Mouse (Mus musculus): ENCODE data around the gene Crabp2. TPM values are rescaled to one million over a fixed set of nuclear protein-coding genes. Genes with fewer than 3 reads are reported as not detected.

The Crabp2 gene
- polyA plus RNA-seq, 1 experiment: 67.6 TPM

DNA sequence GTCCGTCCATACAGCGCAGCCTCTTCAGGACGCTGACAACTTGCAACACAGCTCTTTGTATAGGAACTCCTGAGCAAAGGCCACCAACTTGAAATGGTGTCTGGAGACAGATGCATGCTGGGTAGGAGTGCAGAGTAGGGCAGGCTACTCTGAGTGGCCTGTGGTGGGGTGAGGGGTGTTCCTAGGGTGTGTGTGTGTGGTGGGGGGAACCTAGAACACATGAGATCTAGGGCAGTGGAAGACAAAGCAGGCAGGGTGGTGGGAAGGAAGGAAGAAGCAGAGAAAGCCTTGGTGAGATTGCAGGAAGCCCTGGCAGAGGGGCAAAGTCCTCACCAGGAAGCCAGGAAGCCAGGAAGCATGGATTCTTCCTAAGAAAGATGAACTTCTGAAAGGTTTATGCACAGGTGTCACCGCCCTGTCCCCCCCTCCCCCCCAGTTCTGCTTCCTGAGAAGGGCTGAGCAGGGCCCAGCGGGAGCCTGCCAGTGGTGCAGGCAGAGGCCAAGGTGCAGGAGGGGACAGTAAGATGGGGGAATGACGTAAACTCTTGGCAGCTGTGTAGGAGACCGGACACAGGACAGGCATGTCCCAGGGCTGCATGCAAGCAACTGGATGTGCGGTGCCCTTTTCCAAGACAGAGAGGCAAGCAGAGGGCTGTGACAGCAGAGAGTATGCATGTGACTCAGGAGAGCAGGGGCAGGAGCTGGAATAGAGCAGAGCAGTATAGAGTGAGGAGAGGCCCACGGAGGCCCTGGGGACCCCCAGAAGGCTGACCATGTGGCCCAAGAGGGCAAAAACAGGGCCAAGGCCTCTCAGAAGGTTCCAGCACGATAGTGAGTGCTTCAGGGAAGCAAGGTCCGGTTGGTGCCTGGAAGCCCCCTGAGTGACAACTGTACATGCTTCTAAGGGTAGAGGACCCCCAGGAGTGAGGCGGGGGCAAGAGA lies 33.7 kb downstream of the Crabp2 start:
- no peak overlapping the region for H3K4me3 ChIP-seq
- peak overlapping the region; percentile 79 for H3K4me2 ChIP-seq (ENCODE audit: low read depth)
- H3K27me3 ChIP-seq (ENCODE audit: control insufficient read depth, insufficient read depth, insufficient read length): no peaks in the 10 kb centered on the region
- no peak overlapping the region for H3ac ChIP-seq (ENCODE audit: control insufficient read depth, insufficient read length)
- peaks cover 3% of the 10 kb centered on the region for H3K79me2 ChIP-seq (ENCODE audit: control insufficient read depth, insufficient read depth)
- no peak for TF ChIP-seq TCF12 (IDR thresholded peaks at IDR 0.05; ENCODE audit: insufficient read depth, poor library complexity, severe bottlenecking)
- TF ChIP-seq MAX (IDR thresholded peaks at IDR 0.05; ENCODE audit: low read depth): no peak
- TF ChIP-seq MYOD1 (IDR thresholded peaks at IDR 0.05; ENCODE audit: control insufficient read depth in 1 of 3, insufficient read length in 2 of 3, low read depth in 2 of 3): peak in 1 of 3 experiments; percentile 48
- no peak for TF ChIP-seq CEBPB (IDR thresholded peaks at IDR 0.05; ENCODE audit: insufficient read depth, poor library complexity, severe bottlenecking)
- TF ChIP-seq TCF3 (IDR thresholded peaks at IDR 0.05; ENCODE audit: insufficient read length, low read depth): no peak
- TF ChIP-seq SRF (IDR thresholded peaks at IDR 0.05; ENCODE audit: control insufficient read depth, insufficient read length, low read depth): no peak
- TF ChIP-seq USF1 (IDR thresholded peaks at IDR 0.05; ENCODE audit: low read depth): no peak
- no peak for TF ChIP-seq E2F4 (IDR thresholded peaks at IDR 0.05; ENCODE audit: insufficient read depth)
- peak in 2 of 3 experiments; percentile 16 to 58 for TF ChIP-seq MYOG (IDR thresholded peaks at IDR 0.05; ENCODE audit: control insufficient read depth in 1 of 3, insufficient read depth in 1 of 3, insufficient read length in 2 of 3, low read depth in 2 of 3)
- TF ChIP-seq REST (IDR thresholded peaks at IDR 0.05; ENCODE audit: insufficient read depth, insufficient read length): no peak
- peak; percentile 39 for TF ChIP-seq POLR2A (IDR thresholded peaks at IDR 0.05; ENCODE audit: insufficient read length, low read depth)
- peak; percentile 87 for TF ChIP-seq POLR2AphosphoS2 (IDR thresholded peaks at IDR 0.05; ENCODE audit: insufficient read length, low read depth)
- peaks cover 9% of the 10 kb centered on the region for H3K36me3 ChIP-seq (ENCODE audit: control insufficient read depth, insufficient read depth)

DNA sequence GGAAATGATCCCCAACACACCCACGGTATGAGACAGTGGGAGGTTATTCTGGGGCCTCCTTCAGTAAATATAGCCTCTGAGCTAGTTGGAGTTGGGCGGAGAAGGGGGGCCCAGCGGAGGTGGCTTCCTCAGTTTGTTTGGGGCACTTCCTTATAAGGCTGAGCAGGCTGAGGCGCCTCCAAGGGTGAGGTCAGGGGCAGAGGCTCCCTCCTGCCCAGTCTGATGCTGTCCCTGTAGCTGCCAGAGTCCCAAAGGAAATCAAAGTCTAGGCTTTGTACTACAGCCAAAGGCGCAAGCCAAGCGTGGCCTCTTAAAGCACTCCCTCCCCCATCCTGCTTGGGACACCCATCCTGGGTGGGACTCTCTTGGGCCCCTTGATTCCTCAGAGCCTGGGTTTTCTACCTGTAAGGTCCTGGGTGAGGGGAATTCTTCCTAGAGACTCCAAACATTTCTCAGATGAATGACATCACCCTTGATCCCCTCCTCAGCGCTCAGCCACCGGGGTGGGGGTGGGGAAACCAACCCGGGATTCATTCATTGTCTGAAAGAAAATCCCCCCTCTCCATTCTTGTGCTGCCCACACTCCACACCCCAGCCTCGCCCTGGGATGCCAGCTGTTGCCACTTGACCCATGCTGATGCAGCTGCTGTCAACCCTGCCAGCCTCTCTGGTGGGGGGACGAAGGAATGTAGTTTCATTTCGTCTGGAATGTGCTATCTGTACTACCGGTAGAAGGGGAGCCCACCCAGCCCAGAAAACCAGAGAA lies 34.6 kb downstream of the Crabp2 start:
- TF ChIP-seq E2F4 (IDR thresholded peaks at IDR 0.05; ENCODE audit: insufficient read depth) (no peak), TCF3 (IDR thresholded peaks at IDR 0.05; ENCODE audit: insufficient read length, low read depth) (peak; percentile 93), TCF12 (IDR thresholded peaks at IDR 0.05; ENCODE audit: insufficient read depth, poor library complexity, severe bottlenecking) (peak; percentile 86), MAX (IDR thresholded peaks at IDR 0.05; ENCODE audit: low read depth) (no peak), SRF (IDR thresholded peaks at IDR 0.05; ENCODE audit: control insufficient read depth, insufficient read length, low read depth) (peak; percentile 96), MYOG (IDR thresholded peaks at IDR 0.05; ENCODE audit: control insufficient read depth in 1 of 3, insufficient read depth in 1 of 3, insufficient read length in 2 of 3, low read depth in 2 of 3) (peak; percentile 84 to 93 (median 93)), MYOD1 (IDR thresholded peaks at IDR 0.05; ENCODE audit: control insufficient read depth in 1 of 3, insufficient read length in 2 of 3, low read depth in 2 of 3) (peak in 2 of 3 experiments; percentile 93 to 94), REST (IDR thresholded peaks at IDR 0.05; ENCODE audit: insufficient read depth, insufficient read length) (no peak), POLR2AphosphoS2 (IDR thresholded peaks at IDR 0.05; ENCODE audit: insufficient read length, low read depth) (peak; percentile 71), POLR2A (IDR thresholded peaks at IDR 0.05; ENCODE audit: insufficient read length, low read depth) (peak; percentile 37), CEBPB (IDR thresholded peaks at IDR 0.05; ENCODE audit: insufficient read depth, poor library complexity, severe bottlenecking) (no peak), USF1 (IDR thresholded peaks at IDR 0.05; ENCODE audit: low read depth) (no peak)
- Histone ChIP-seq H3K27me3 (ENCODE audit: control insufficient read depth, insufficient read depth, insufficient read length) (no peaks in the 10 kb centered on the region), H3K4me2 (ENCODE audit: low read depth) (peak overlapping the region; percentile 86), H3K79me2 (ENCODE audit: control insufficient read depth, insufficient read depth) (no peaks in the 10 kb centered on the region), H3K36me3 (ENCODE audit: control insufficient read depth, insufficient read depth) (peaks cover under 1% of the 10 kb centered on the region), H3K4me3 (peak overlapping the region; percentile 16), H3ac (ENCODE audit: control insufficient read depth, insufficient read length) (no peak overlapping the region)

DNA sequence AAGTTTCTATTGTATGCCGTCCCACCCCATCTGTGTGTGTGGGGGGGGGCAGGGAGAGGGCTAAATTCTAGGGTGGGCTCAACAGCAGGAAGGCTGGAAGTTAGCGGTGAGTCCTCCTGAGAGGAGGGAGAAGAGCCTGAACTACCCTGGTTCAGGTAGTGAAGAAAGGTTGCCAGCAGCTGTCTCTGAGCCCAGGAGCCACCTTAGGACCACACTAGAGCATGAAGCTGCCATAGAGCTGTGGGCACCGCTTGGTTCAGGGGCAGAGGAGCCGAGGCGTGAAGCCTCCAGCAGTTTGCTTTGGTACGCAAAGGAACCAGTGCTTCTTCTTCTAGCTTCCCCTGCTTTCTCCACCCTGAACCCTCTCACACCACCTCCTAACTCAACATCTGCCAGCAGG lies 35.2 kb downstream of the Crabp2 start:
- Histone ChIP-seq H3K79me2 (ENCODE audit: control insufficient read depth, insufficient read depth) (no peaks in the 10 kb centered on the region), H3ac (ENCODE audit: control insufficient read depth, insufficient read length) (no peak overlapping the region), H3K4me2 (ENCODE audit: low read depth) (peak overlapping the region; percentile 86), H3K4me3 (peak overlapping the region; percentile 16), H3K36me3 (ENCODE audit: control insufficient read depth, insufficient read depth) (no peaks in the 10 kb centered on the region), H3K27me3 (ENCODE audit: control insufficient read depth, insufficient read depth, insufficient read length) (no peaks in the 10 kb centered on the region)
- TF ChIP-seq MYOD1 (IDR thresholded peaks at IDR 0.05; ENCODE audit: control insufficient read depth in 1 of 3, insufficient read length in 2 of 3, low read depth in 2 of 3) (peak in 1 of 3 experiments; percentile 2), USF1 (IDR thresholded peaks at IDR 0.05; ENCODE audit: low read depth) (no peak)

DNA sequence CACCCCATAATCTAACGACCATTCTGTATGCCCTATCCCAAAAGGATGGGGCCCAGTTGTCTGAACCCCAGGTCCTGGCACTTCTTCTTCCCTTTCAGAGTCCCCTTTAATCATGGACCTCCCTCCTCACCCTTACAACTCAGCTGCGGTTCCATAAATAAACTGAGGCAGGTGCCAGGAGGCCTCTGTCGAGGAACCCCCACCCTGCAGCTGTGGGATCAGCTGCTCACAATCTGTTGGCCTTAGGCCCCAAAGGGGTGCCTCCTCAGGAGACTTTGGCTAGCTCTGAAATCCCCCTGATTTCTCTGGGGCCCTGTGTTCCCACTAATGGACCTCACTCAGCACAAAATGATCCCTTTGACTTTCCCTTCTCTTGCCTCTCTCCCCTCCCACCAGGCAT lies 35.6 kb downstream of the Crabp2 start:
- H3K79me2 ChIP-seq (ENCODE audit: control insufficient read depth, insufficient read depth): no peaks in the 10 kb centered on the region
- peak overlapping the region; percentile 86 for H3K4me2 ChIP-seq (ENCODE audit: low read depth)
- H3ac ChIP-seq (ENCODE audit: control insufficient read depth, insufficient read length): no peak overlapping the region
- TF ChIP-seq MYOD1 (IDR thresholded peaks at IDR 0.05; ENCODE audit: control insufficient read depth in 1 of 3, insufficient read length in 2 of 3, low read depth in 2 of 3) (peak; percentile 79 to 97 (median 93)), USF1 (IDR thresholded peaks at IDR 0.05; ENCODE audit: low read depth) (no peak), CEBPB (IDR thresholded peaks at IDR 0.05; ENCODE audit: insufficient read depth, poor library complexity, severe bottlenecking) (no peak), TCF3 (IDR thresholded peaks at IDR 0.05; ENCODE audit: insufficient read length, low read depth) (peak; percentile 96), POLR2AphosphoS2 (IDR thresholded peaks at IDR 0.05; ENCODE audit: insufficient read length, low read depth) (no peak), MAX (IDR thresholded peaks at IDR 0.05; ENCODE audit: low read depth) (no peak), MYOG (IDR thresholded peaks at IDR 0.05; ENCODE audit: control insufficient read depth in 1 of 3, insufficient read depth in 1 of 3, insufficient read length in 2 of 3, low read depth in 2 of 3) (peak; percentile 90 to 99 (median 99)), SRF (IDR thresholded peaks at IDR 0.05; ENCODE audit: control insufficient read depth, insufficient read length, low read depth) (no peak), TCF12 (IDR thresholded peaks at IDR 0.05; ENCODE audit: insufficient read depth, poor library complexity, severe bottlenecking) (peak; percentile 100), REST (IDR thresholded peaks at IDR 0.05; ENCODE audit: insufficient read depth, insufficient read length) (no peak)
- peak overlapping the region; percentile 16 for H3K4me3 ChIP-seq
- H3K27me3 ChIP-seq (ENCODE audit: control insufficient read depth, insufficient read depth, insufficient read length): no peaks in the 10 kb centered on the region
- no peaks in the 10 kb centered on the region for H3K36me3 ChIP-seq (ENCODE audit: control insufficient read depth, insufficient read depth)

Measured in myocyte (in vitro differentiated cells).